Mouse (Mus musculus): ENCODE measurements around the gene Vwde.

Gene Vwde

DNA sequence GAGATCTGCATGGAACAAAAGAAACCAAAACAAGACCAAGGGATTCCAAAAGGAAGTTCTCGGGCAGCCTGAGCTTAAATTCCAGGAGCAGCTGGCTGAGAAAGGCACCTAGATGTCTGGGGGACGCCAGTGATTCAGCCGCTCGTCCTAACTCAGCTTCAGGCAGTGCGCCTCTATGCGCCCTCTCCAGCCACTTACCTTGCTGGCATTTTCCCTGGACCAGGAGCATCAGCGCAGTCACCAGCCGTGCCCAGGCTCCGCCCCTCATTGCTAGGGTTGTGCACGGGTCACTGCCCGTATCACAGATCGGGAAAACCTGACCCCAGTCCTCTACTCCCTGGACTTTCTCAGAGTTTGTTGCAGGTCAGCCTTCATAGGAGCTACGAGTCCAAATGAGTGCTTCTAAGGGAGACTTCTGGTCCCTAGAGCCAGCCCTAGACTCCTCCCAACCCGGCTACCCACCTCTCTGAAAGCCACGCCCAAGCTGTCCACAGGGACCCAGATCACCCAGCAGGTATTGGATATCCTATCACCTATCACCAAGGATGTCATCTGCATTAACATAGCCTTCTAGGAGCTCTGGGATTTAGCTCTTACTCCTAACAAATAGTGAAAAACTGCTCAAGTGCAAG lies at the start of gene Vwde:
Vwde (minus strand) TSS at position 370 of the 632 bp plus-strand sequence.
- peak; percentile 14 for DNase-seq (ENCODE audit: low read depth, low spot score)

DNA sequence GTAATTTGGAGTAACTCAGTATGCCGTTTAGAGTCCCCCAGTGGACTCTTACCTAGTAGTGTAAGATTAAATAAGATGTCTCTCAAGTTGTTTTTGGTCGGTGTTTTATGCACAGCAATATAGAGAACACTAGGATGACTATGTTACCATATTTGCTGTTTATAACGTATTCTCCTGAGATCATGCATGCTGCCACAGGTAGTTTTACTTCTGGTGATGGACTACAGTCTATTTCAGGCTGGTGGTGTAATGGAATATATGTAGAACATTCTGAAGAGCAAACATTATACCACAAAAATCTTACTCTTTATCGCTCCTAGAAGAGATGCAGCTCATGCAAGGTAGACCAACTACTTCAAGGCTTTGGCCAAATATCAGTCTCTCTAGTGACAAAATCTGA lies 30.6 kb upstream of the Vwde start:
- DNase-seq (ENCODE audit: low read depth, low spot score) = no peak

DNA sequence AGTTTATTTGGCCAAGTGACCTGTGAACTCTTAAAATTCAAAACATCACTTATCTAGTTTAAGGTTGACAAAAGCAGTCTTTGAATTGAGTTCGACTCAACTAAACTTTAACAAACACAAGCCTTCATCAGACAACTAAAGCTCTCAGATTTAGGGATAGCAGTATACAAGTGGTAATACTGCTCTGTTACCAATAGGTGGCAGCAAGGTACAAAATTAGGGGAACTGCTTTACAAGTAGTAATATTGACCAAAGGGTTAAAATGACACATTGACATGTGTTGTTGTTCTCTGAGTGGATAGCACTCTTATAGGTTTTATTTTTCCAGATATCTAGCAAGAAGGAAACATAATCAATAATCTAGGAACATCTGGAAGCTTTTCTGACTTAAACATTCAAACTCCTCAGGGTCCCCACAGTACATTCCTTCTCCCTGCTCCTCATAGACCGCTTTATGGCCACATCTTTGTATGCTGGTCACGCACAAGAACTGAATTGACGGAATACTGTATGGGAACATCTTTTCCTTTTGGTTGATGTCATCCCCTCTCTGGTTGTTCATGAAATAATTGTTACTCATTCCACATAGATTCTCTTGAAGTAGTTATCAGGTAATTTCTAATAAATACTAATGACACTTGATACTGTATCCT lies 23.7 kb upstream of the Vwde start:
- DNase-seq (ENCODE audit: low read depth, low spot score) = peak; percentile 33

DNA sequence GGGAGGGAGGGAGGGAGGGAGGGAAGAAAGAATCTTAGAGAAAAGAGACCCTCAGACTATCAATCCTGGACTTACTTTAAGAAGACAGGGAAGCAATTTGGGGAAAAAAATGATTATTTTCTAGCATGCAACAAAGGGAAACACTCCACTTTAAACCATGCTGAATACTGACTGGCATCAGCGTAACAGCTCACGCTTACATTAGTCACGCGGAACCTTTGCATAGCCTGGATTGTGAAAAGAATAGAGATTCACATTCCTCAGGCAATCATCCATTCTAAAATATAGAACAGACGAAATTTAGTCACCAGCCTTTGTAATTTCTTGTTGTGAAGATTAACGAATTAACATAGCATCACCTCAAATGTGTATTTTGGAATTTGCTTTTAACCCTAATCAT lies 18.6 kb downstream of the Vwde start:
- no peak for DNase-seq (ENCODE audit: low read depth, low spot score)

DNA sequence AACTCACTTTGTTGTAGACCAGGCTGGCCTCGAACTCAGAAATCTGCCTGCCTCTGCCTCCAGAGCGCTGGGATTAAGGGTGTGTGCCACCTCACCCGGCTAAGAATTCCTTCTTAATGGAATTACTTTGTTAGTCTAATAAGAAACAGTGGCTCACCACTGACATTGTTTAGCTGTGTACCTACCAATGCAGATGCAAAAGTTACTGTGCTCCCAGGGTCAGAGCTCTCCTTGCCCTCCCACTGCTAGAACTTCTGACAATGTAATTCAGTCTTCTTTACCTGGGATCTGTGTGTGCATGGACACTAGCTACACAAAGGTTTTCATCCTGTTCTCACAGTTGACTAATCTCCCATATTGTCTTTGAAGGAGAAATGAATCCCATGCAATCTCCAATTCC lies 27.3 kb downstream of the Vwde start:
- no peak for DNase-seq (ENCODE audit: low read depth, low spot score)

DNA sequence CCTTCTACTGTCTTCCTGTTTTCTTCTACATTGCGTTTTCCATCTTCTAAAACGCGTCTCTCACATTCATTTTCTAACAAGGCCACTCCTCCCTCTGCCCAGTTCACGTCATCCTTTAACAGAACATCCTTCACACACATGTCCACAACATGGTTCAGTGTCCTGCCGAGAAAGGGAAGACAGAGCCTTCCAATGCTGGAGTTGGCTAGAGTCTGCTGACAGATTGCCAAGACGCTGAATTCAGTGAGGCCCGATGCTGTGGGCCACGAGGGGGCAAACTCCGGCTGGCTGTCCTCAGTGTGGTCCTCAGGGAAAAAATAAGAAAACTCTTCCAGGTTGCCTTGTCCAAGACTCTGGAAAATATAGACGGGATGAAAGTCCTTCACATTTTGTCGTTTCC lies 37.9 kb downstream of the Vwde start:
- no peak for DNase-seq (ENCODE audit: low read depth, low spot score)

DNA sequence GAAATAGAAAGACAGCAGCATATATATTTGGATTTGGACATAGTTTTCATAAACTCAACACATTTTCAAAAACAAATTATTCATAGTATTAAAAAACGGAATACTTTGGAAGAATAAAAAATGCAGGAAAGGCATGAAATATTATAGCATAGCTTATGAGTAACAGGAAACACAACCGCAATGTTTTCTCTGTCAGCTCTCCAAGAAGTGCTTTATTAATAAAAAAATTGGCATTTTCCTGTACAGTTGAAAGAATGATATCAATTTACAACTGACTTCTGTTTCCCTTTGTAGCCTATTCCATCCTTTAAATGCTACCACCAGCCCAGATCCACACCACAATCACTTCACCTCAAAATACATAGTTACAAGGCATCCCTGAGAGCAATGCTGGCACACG lies 44.7 kb downstream of the Vwde start:
- no peak for DNase-seq (ENCODE audit: low read depth, low spot score)

DNA sequence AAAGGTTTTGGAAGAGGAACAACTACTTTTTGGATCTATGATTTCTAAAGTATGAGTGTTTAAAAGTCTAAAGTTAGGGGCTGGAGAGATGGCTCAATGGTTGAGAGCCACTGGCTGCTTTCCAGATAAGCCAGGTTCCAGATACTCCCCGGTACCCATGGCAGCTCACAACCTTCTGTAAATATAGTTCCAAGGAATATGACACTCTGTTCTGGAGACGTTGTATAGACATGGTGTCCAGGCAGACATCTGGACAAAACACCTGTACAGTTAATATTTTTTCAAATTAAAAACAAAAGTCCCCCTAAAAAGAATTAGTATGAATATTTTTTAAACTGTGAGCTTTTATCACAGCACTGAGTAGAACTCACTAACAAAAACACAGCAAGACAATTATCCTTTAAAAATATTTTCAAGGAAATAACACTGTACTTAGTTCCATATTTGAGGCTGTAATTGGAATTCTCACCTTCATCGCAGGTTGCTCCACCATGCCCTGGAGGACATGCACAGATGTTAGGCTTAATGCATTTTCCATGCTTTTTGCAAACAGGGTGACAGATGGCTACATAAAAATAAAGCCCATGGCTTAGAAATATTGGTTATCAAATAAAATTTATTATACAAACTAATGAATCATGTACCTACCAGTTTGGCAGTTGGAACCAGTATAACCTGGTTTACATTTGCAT lies 55.2 kb downstream of the Vwde start:
- DNase-seq (ENCODE audit: low read depth, low spot score) = no peak

DNA sequence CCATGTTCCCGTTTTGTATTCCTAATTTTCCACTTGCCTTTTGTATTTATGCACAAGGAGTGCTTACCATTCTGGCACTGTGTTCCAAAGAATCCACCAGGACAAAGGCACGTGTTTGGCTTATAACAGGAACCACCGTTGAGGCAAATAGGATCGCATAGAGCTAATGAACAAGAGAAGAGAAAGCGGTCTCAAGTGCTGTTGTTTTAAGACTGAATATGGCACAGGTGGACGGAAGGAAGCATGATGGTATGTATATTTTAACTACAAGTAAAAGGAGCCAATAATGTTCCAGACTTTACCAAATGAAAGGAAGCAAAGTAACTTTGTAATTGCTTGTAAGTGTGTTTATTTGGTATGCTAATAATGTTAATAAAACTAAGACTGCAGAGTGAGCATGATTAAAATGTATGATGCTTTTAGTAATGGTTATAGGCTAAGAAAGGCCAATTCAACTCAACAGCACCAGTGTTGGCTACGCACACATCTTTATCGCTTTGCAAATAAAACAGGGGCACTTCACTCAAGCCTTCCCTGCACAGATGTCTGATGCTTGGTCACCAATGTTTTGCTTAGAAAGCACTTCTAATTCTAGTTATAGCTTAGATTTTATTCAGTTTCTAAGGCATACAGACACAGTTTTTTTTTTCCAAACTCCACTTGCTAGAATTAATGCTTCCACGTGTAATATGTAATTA lies 58.4 kb downstream of the Vwde start:
- DNase-seq (ENCODE audit: low read depth, low spot score) = no peak

DNA sequence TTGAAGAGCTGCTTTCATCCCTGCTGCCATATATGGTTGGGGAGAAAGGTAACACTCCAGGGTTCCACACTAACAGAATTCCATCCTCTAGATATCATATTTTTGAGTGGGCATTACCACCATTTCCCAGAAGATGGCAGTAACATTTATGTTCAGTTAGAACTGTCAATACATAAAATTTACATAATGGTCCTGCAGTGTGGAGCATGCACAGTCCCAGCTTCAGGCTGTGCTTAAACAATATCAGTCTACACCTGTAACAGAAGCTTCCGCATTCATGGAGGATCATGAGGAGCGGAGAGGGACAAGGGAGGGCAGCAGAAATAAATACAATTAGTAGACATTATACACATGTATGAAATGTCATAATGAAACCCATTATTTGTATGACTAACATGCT lies 65.3 kb downstream of the Vwde start:
- peak; percentile 17 for DNase-seq (ENCODE audit: low read depth, low spot score)

DNA sequence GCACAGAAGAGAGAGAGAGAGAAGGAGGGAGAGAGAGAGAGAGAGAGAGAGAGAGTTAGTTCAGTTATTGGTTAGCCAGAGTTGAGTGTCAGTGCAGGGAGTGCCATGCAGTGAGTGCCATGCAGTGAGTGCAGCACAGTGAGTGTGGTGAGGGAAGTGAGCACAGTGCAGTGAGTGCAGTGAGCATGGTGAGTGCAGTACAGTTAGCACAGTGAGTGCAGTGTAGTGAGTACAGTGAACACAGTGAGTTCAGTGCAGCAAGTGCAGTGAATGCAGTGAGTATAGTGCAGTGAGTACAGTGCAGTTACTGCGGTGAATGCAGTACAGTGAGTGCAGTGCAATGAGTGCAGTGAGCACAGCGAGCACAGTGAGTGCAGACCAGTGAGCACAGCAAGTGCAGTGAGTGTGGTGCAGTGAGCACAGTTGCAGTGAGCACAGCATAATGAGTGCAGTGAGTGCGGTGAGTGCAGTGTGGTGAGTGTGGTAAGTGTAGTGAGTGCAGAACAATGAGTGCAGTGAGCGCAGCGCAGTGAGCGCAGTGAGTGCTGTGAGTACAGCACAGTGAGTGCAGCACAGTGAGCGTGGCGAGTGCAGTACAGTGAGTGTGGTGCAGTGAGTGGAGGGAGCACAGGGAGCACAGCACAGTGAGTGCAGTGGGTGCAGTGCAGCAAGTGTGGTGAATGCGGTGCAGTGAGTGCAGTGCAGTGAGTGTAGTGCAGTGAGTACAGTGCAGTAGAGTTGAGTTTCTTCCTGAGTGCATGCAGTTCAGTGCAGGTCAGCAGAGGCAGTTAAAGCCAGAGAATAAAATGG lies 70.7 kb downstream of the Vwde start:
- DNase-seq (ENCODE audit: low read depth, low spot score) = no peak

DNA sequence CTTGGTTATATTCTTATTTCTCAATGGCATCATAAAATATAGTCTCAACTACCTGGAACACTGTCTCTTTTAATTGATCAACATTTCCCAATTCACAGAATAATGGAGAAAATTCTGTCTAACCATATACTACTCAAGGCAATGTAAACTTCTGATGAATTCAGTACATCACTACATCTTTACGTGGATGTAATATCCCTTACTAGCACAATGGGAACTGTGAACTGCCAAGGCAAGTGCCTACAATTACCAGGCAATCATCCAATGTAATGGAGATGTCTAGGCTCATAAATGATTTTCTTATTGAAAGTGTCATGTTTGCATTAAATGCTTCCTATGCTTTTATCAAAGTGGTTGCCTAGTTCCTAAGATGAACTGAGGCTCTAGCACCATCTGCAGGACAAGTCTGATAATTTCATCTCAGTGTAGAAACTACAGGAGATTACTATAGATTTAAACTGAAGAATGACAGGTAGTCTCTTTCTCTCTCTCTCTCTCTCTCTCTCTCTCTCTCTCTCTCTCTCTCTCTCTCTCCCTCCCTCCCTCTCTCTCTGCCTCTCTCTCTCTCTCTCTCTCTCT lies 72.6 kb downstream of the Vwde start:
- DNase-seq (ENCODE audit: low read depth, low spot score) = peak; percentile 57

DNA sequence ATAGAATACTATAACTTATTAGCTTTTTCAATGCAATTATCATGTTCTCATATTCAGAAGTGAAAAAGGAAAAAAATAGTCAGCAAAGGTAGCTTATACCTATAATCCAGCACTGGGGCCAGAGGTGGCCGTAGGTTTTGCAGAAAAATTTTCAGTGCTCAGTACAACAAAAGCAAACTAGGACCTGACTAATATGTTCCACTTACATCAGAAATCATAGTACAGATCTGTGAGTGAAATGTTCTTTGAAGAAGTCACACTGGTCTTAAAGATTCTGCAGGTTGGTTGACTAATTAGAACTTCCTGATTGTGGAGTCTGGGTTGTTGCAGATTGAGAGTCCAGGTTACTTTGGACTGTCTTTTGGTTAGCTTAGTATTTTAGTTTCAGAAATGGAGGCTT lies 87.5 kb downstream of the Vwde start:
- DNase-seq (ENCODE audit: low read depth, low spot score) = no peak

DNA sequence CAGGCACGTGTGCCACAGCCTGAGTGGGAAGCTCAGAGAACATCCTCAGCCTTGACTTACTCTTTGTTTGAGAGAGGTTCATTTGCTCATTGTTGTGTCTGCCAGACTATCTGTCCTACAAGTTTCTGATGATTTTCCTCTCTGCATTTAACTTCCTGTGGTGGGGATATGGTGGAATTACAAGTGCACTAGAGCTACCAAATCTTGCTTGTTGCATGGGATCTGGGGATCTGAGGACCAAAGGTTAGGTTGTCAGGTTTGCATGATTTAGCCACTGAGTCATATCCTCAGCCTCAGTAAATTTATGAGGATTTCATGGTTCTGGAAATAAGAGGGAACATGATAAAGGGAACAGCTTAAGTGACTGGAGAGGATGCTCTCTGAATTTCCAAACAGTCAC lies 116.1 kb downstream of the Vwde start:
- DNase-seq (ENCODE audit: low read depth, low spot score) = no peak

Data from mesoderm, embryonic 11.5 days (tissue).